Mouse (Mus musculus): Measurements from ENCODE around the gene Pbx3. TPM values are rescaled to one million over a fixed set of nuclear protein-coding genes. Genes with fewer than 3 reads are reported as not detected.

Gene Pbx3
- polyA plus RNA-seq, 1 experiment: 3.2 TPM

DNA sequence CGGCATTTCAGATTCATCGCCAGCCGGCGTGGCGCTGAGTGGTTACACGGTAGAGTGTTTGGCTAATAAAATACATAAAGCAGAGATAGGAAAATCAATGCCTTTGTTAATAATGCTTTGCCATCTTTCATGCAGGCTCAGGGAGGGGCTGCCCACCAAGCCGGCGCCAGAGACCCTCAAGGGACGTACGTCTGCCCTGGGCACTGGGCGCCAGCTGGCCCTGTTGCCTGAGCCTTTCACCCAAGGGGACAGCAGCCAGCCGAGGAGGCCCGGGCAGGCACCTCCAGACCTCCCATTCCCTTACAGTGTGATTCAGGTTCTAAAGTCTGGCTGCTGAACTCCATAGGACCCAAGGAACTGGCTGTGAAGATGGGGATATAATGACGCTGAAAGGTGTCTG lies 225.5 kb downstream of the Pbx3 start:
- Histone ChIP-seq H3K36me3 (ENCODE audit: control insufficient read depth, insufficient read depth, low read length) (no peaks in the 10 kb centered on the region), H3K4me3 (ENCODE audit: control insufficient read depth, insufficient read depth, low read length) (no peak overlapping the region), H3K27me3 (ENCODE audit: control insufficient read depth, insufficient read depth, low read length) (no peaks in the 10 kb centered on the region), H3K27ac (ENCODE audit: control insufficient read depth, insufficient read depth, low read length) (no peak overlapping the region), H3K4me1 (replicated peaks; ENCODE audit: control insufficient read depth, insufficient read depth, low read length) (no peaks in the 10 kb centered on the region)
- WGBS: 96% methylated on average over 14 of the region's 14 CpGs
- no peak for DNase-seq
- TF ChIP-seq CTCF (IDR thresholded peaks at IDR 0.05; ENCODE audit: borderline replicate concordance, control insufficient read depth, extremely low read depth, insufficient read depth, low read length, poor library complexity) (no peak), POLR2A (IDR thresholded peaks at IDR 0.05; ENCODE audit: control insufficient read depth, extremely low read depth, insufficient read depth, low read length, poor library complexity) (no peak)

DNA sequence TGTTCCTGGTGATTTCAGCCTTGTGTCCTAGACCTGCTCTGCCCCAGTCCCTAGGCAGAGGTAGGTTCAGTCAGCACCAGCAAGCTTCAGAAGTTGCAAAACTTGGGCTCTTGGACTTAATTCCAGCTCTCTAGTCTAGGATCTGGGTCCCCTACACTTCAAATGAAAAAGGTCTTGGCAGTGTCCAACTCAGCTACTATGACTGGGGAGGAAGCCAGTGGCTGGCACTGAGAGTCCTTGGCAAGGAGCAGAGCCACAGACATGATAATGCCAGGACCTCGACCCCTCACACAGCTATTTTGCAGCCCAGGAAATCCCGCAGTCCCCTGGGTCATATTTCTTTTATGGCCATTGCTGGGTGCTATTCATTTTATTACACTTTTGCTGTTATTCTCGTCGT lies 225.9 kb downstream of the Pbx3 start:
- Histone ChIP-seq H3K27me3 (ENCODE audit: control insufficient read depth, insufficient read depth, low read length) (no peaks in the 10 kb centered on the region), H3K4me1 (replicated peaks; ENCODE audit: control insufficient read depth, insufficient read depth, low read length) (no peaks in the 10 kb centered on the region), H3K27ac (ENCODE audit: control insufficient read depth, insufficient read depth, low read length) (no peak overlapping the region), H3K36me3 (ENCODE audit: control insufficient read depth, insufficient read depth, low read length) (no peaks in the 10 kb centered on the region), H3K4me3 (ENCODE audit: control insufficient read depth, insufficient read depth, low read length) (no peak overlapping the region)
- DNase-seq: no peak
- TF ChIP-seq CTCF (IDR thresholded peaks at IDR 0.05; ENCODE audit: borderline replicate concordance, control insufficient read depth, extremely low read depth, insufficient read depth, low read length, poor library complexity) (no peak), POLR2A (IDR thresholded peaks at IDR 0.05; ENCODE audit: control insufficient read depth, extremely low read depth, insufficient read depth, low read length, poor library complexity) (no peak)
- 93% methylated on average over 4 of the region's 4 CpGs for WGBS

DNA sequence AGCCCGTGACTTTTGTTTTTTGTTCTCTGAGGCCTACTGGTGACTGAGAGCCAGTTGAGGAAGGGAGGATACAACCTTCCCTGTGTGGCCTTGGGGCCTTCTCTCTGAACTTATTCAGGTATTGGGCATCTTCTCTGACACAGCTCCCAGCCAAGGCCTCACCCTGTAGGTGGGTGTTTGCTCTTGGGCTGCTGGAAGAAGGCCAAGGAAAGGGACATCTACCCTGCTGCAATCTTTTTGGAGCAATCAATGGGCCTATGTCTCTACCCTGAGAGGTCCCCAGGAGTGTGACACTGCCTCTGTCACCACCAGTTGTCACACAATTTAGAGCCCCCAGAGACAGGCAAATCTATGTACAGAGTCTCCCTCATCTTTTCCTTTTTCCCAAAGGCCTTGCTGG lies 226.5 kb downstream of the Pbx3 start:
- no peak for TF ChIP-seq POLR2A (IDR thresholded peaks at IDR 0.05; ENCODE audit: control insufficient read depth, extremely low read depth, insufficient read depth, low read length, poor library complexity)
- DNase-seq: no peak
- no peak overlapping the region for H3K27ac ChIP-seq (ENCODE audit: control insufficient read depth, insufficient read depth, low read length)
- no peaks in the 10 kb centered on the region for H3K36me3 ChIP-seq (ENCODE audit: control insufficient read depth, insufficient read depth, low read length)
- WGBS: 100% methylated on average over 1 of the region's 1 CpGs
- H3K27me3 ChIP-seq (ENCODE audit: control insufficient read depth, insufficient read depth, low read length): no peaks in the 10 kb centered on the region
- no peaks in the 10 kb centered on the region for H3K4me1 ChIP-seq (replicated peaks; ENCODE audit: control insufficient read depth, insufficient read depth, low read length)
- H3K4me3 ChIP-seq (ENCODE audit: control insufficient read depth, insufficient read depth, low read length): no peak overlapping the region

DNA sequence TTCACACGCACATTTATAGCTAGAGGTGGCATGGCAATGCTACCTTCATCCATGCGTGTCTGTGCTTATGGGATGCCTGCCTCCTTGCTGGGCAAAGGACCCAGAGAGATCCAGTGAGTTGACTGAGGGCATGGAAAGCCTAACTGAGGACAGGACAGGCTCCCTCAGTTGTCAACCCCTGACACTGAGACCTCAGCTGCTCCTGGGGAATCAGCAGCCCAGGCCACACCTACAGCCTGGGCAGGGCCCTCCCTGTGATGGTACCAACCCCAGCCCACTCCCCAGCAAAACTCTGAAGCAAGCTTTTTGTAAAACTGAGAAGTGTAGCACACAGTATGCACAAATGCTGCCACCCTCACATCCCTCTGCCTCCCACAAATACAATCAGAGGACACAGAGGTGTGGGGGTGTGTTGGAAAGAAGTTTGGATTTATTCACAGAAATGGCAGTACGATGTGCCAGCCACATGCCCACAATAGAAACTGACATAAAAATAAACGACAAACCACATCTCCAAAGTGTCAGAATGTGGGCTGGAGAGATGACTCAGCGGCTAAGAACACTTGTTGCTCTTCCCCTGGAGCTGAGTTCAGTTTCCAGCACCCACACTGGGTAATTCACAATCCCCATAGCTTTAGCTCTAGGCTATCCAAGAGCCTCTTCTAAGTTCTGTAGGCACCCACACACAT lies 233.3 kb downstream of the Pbx3 start:
- Histone ChIP-seq H3K36me3 (ENCODE audit: control insufficient read depth, insufficient read depth, low read length) (no peaks in the 10 kb centered on the region), H3K4me1 (replicated peaks; ENCODE audit: control insufficient read depth, insufficient read depth, low read length) (no peaks in the 10 kb centered on the region), H3K4me3 (ENCODE audit: control insufficient read depth, insufficient read depth, low read length) (no peak overlapping the region), H3K27ac (ENCODE audit: control insufficient read depth, insufficient read depth, low read length) (no peak overlapping the region), H3K27me3 (ENCODE audit: control insufficient read depth, insufficient read depth, low read length) (no peaks in the 10 kb centered on the region)
- TF ChIP-seq CTCF (IDR thresholded peaks at IDR 0.05; ENCODE audit: borderline replicate concordance, control insufficient read depth, extremely low read depth, insufficient read depth, low read length, poor library complexity) (no peak), POLR2A (IDR thresholded peaks at IDR 0.05; ENCODE audit: control insufficient read depth, extremely low read depth, insufficient read depth, low read length, poor library complexity) (no peak)
- DNase-seq: no peak
- 40% methylated on average over 5 of the region's 5 CpGs for WGBS

DNA sequence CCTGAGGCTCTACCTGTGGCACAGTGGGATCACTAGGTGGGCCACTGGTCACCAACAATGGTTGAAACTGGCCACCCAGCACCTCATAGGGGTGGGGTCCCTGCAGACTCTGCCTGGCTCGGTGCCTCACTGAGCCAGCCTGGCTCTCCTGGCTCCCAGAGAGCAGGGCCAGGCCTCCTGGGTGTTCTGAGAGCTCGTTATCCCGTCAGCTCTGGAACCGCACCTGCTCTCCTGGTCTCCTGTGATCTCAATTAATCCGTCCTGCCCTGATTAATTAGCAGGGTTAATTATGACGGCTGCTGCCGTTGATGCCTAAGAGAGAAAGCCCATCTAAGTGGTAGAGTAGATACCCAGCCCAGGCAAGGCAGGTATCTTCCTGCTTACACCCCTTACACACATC lies 237.6 kb downstream of the Pbx3 start:
- no peak for DNase-seq
- H3K4me1 ChIP-seq (replicated peaks; ENCODE audit: control insufficient read depth, insufficient read depth, low read length): no peaks in the 10 kb centered on the region
- no peak for TF ChIP-seq POLR2A (IDR thresholded peaks at IDR 0.05; ENCODE audit: control insufficient read depth, extremely low read depth, insufficient read depth, low read length, poor library complexity)
- TF ChIP-seq CTCF (IDR thresholded peaks at IDR 0.05; ENCODE audit: borderline replicate concordance, control insufficient read depth, extremely low read depth, insufficient read depth, low read length, poor library complexity): no peak
- H3K4me3 ChIP-seq (ENCODE audit: control insufficient read depth, insufficient read depth, low read length): no peak overlapping the region
- H3K27me3 ChIP-seq (ENCODE audit: control insufficient read depth, insufficient read depth, low read length): no peaks in the 10 kb centered on the region
- no peak overlapping the region for H3K27ac ChIP-seq (ENCODE audit: control insufficient read depth, insufficient read depth, low read length)
- 96% methylated on average over 7 of the region's 7 CpGs for WGBS
- H3K36me3 ChIP-seq (ENCODE audit: control insufficient read depth, insufficient read depth, low read length): no peaks in the 10 kb centered on the region

DNA sequence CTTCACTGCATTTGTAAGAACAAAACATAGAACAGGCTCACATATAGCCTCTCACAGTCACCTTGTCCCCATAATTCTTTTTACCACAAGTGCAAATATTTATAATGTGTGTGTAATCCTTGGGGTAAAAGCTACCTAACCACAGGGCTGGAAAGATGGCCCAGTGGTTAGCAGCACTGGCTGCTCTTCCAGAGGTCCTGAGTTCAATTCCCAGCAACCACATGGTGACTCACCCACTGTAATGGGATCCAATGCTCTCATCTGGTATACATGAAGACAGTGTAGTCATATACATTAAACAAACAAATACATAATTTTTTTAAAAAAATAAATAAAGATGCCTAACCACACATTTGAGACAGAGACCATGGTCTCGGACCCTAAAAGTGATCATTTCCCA lies 240.2 kb downstream of the Pbx3 start:
- 93% methylated on average over 1 of the region's 1 CpGs for WGBS

More for the DNA sequence above, 240.2 kb downstream of the Pbx3 start:
- Histone ChIP-seq H3K4me1 (replicated peaks; ENCODE audit: control insufficient read depth, insufficient read depth, low read length) (no peaks in the 10 kb centered on the region), H3K27ac (ENCODE audit: control insufficient read depth, insufficient read depth, low read length) (no peak overlapping the region), H3K36me3 (ENCODE audit: control insufficient read depth, insufficient read depth, low read length) (no peaks in the 10 kb centered on the region), H3K4me3 (ENCODE audit: control insufficient read depth, insufficient read depth, low read length) (no peak overlapping the region), H3K27me3 (ENCODE audit: control insufficient read depth, insufficient read depth, low read length) (no peaks in the 10 kb centered on the region)
- TF ChIP-seq CTCF (IDR thresholded peaks at IDR 0.05; ENCODE audit: borderline replicate concordance, control insufficient read depth, extremely low read depth, insufficient read depth, low read length, poor library complexity) (no peak), POLR2A (IDR thresholded peaks at IDR 0.05; ENCODE audit: control insufficient read depth, extremely low read depth, insufficient read depth, low read length, poor library complexity) (no peak)
- no peak for DNase-seq

All from thymus, adult 2 months (tissue).